ENCODE assay signal across 8 mouse cellular contexts in genomic region chr15:77192154-77192935, GRCm38 (mm10).
A peak's percentile ranks its signal among the peaks of the same experiment; 100 is the strongest.
DNase-seq lines count a peak whose midpoint lies in the region; ATAC-seq lines count a peak whose summit lies in the region.

No protein-coding gene starts in this region.

- WGBS in midbrain, embryonic 15.5 days, result 75% methylated on average over 14 of the region's 14 CpGs
- 83% methylated on average over 14 of the region's 14 CpGs for WGBS in midbrain, embryonic 13.5 days
- 44% methylated on average over 14 of the region's 14 CpGs for WGBS in heart, embryonic 13.5 days
- WGBS in stomach, embryonic 15.5 days, result 45% methylated on average over 14 of the region's 14 CpGs

- 0 out of 2 replicates have a peak overlapping the region, but pooled peaks have one; percentile 3 for H3K27ac ChIP-seq in midbrain, embryonic 15.5 days
- no peak overlapping the region for H3K27ac ChIP-seq in midbrain, embryonic 13.5 days
- H3K27ac ChIP-seq in heart, embryonic 13.5 days (replicated peaks), result peak overlapping the region; percentile 78
- peak overlapping the region; percentile 85 for H3K27ac ChIP-seq in stomach, embryonic 15.5 days

- H3K4me3 ChIP-seq in midbrain, embryonic 15.5 days, result no peak overlapping the region
- no peak overlapping the region for H3K4me3 ChIP-seq in midbrain, embryonic 13.5 days (replicated peaks)
- H3K4me3 ChIP-seq in heart, embryonic 13.5 days, result no peak overlapping the region
- H3K4me3 ChIP-seq in stomach, embryonic 15.5 days (replicated peaks), result no peak overlapping the region

- no peak for ATAC-seq in midbrain, embryonic 15.5 days (replicated peaks)
- no peak for ATAC-seq in midbrain, embryonic 13.5 days
- no peak; the same call in 1 of the 2 replicates for ATAC-seq in heart, embryonic 13.5 days (ENCODE audit: extremely low read depth, insufficient number of reproducible peaks, low FRiP score, low TSS enrichment)
- ATAC-seq in stomach, embryonic 15.5 days (ENCODE audit: insufficient read depth, low FRiP score, low read depth), result 0 out of 2 replicates have a peak, but pooled peaks have one; percentile 22

- H3K36me3 ChIP-seq in midbrain, embryonic 15.5 days (replicated peaks), result no peaks in the 10 kb centered on the region
- H3K36me3 ChIP-seq in midbrain, embryonic 13.5 days, result no peaks in the 10 kb centered on the region
- 0 out of 2 replicates have a peak, but pooled peaks cover 7% of the 10 kb centered on the region for H3K36me3 ChIP-seq in heart, embryonic 13.5 days
- H3K36me3 ChIP-seq in stomach, embryonic 15.5 days, result no peaks in the 10 kb centered on the region

- no peaks in the 10 kb centered on the region for H3K9me3 ChIP-seq in midbrain, embryonic 15.5 days
- H3K9me3 ChIP-seq in midbrain, embryonic 13.5 days, result no peaks in the 10 kb centered on the region
- no peaks in the 10 kb centered on the region for H3K9me3 ChIP-seq in heart, embryonic 13.5 days
- no peaks in the 10 kb centered on the region for H3K9me3 ChIP-seq in stomach, embryonic 15.5 days

- H3K4me2 ChIP-seq in midbrain, embryonic 15.5 days, result no peak overlapping the region
- no peak overlapping the region for H3K4me2 ChIP-seq in midbrain, embryonic 13.5 days (replicated peaks)
- peak overlapping the region; percentile 30 for H3K4me2 ChIP-seq in heart, embryonic 13.5 days
- H3K4me2 ChIP-seq in stomach, embryonic 15.5 days, result peak overlapping the region; percentile 26; the same call in 1 of the 2 replicates

- no peaks in the 10 kb centered on the region for H3K27me3 ChIP-seq in midbrain, embryonic 15.5 days (replicated peaks)
- no peaks in the 10 kb centered on the region for H3K27me3 ChIP-seq in midbrain, embryonic 13.5 days
- H3K27me3 ChIP-seq in heart, embryonic 13.5 days (replicated peaks), result no peaks in the 10 kb centered on the region
- no peaks in the 10 kb centered on the region for H3K27me3 ChIP-seq in stomach, embryonic 15.5 days (replicated peaks)

- no peak overlapping the region for H3K9ac ChIP-seq in midbrain, embryonic 15.5 days
- H3K9ac ChIP-seq in midbrain, embryonic 13.5 days (replicated peaks), result no peak overlapping the region
- H3K9ac ChIP-seq in heart, embryonic 13.5 days, result peak overlapping the region; percentile 58
- H3K9ac ChIP-seq in stomach, embryonic 15.5 days, result no peak overlapping the region

- peak; percentile 49 for DNase-seq in frontal cortex, postnatal 36 days (ENCODE audit: low spot score in 2 of 2)
- no peak for DNase-seq in frontal cortex, postnatal 14 days (ENCODE audit: low spot score in 2 of 2)
- DNase-seq in thymus, postnatal 25 days, result no peak
- no peak for DNase-seq in c-Kit-positive CD71-positive TER-119-positive erythroid progenitor cells, embryonic 14.5 days (ENCODE audit: low spot score)

- H3K4me1 ChIP-seq in midbrain, embryonic 15.5 days, result peaks cover 13% of the 10 kb centered on the region; the same call in 1 of the 2 replicates
- H3K4me1 ChIP-seq in midbrain, embryonic 13.5 days (replicated peaks), result peaks cover 11% of the 10 kb centered on the region; the same call in 1 of the 2 replicates
- peaks cover 66% of the 10 kb centered on the region for H3K4me1 ChIP-seq in heart, embryonic 13.5 days
- H3K4me1 ChIP-seq in stomach, embryonic 15.5 days, result peaks cover 25% of the 10 kb centered on the region

Comparison
In these comparisons a context has a peak if more than half of its experiments do, and no peak if none do; other contexts are left out.
1. DNase-seq: peak in frontal cortex, postnatal 36 days (2 of 2); none in frontal cortex, postnatal 14 days (0 of 2), thymus, postnatal 25 days (single experiment) and c-Kit-positive CD71-positive TER-119-positive erythroid progenitor cells, embryonic 14.5 days (single experiment).
2. H3K4me2 ChIP-seq: peak in heart, embryonic 13.5 days (single experiment) and stomach, embryonic 15.5 days (single experiment); none in midbrain, embryonic 15.5 days (single experiment) and midbrain, embryonic 13.5 days (single experiment).